Mouse (Mus musculus) liver, postnatal 0 days (tissue): ENCODE measurements around the gene Snrnp48. TPM values are rescaled to one million over a fixed set of nuclear protein-coding genes. Genes with fewer than 3 reads are reported as not detected.

ENCODE experiments used
- ATAC-seq: fragments of 200-750 bp; cut with Nextera tagmentation; 2 replicates; pipeline ENCODE4 v1.8.0; 2017; ENCODE audit warnings: mild to moderate bottlenecking, moderate library complexity
- DNase-seq: peaks from one replicate; pipeline ENCODE4 v3.0.0-alpha.2; 2016
- H3K27ac ChIP-seq: fragments of 300-500 bp; sonication (generic); 2 replicates; pipeline ENCODE4 v1.5.1; 2014; ENCODE audit warnings: antibody characterized with exemption, moderate library complexity, mild to moderate bottlenecking, low read depth
- H3K27me3 ChIP-seq: fragments of 300-500 bp; sonication (generic); 2 replicates; pipeline ENCODE4 v1.6.1; 2014; ENCODE audit warnings: low read length, control low read depth, mixed read lengths; ENCODE audit not compliant: insufficient read depth
- H3K36me3 ChIP-seq: fragments of 300-500 bp; sonication (generic); replicated peaks from 2 replicates; pipeline ENCODE4 v1.6.1; 2014; ENCODE audit warnings: mild to moderate bottlenecking, control low read depth, low read length, moderate library complexity, mixed read lengths; ENCODE audit not compliant: insufficient read depth
- H3K4me1 ChIP-seq: fragments of 300-500 bp; sonication (generic); 2 replicates; pipeline ENCODE4 v1.6.1; 2014; ENCODE audit warnings: antibody characterized with exemption, mild to moderate bottlenecking, control low read depth; ENCODE audit not compliant: insufficient read depth
- H3K4me2 ChIP-seq: fragments of 300-500 bp; sonication (generic); 2 replicates; pipeline ENCODE4 v1.6.1; 2014; ENCODE audit warnings: low read depth, mild to moderate bottlenecking, low read length, moderate library complexity, mixed read lengths
- H3K4me3 ChIP-seq: fragments of 300-500 bp; sonication (generic); 2 replicates; pipeline ENCODE4 v1.5.1; 2014; ENCODE audit warnings: low read depth, low read length
- H3K9ac ChIP-seq: fragments of 300-500 bp; sonication (generic); replicated peaks from 2 replicates; pipeline ENCODE4 v1.6.1; 2014; ENCODE audit warnings: mild to moderate bottlenecking, moderate library complexity
- H3K9me3 ChIP-seq: fragments of 300-500 bp; sonication (generic); 2 replicates; pipeline ENCODE4 v1.6.1; 2016; ENCODE audit warnings: mild to moderate bottlenecking, control low read depth, low read length, mixed read lengths
- CTCF ChIP-seq: sonication (generic); IDR thresholded peaks from 2 replicates; pipeline ENCODE4 v1.5.1; 2016; ENCODE audit warnings: antibody characterized with exemption, low read depth
- EP300 ChIP-seq: IDR thresholded peaks from 2 replicates; pipeline ENCODE4 v1.6.1; 2016; ENCODE audit warnings: antibody characterized with exemption, low read depth, mild to moderate bottlenecking
- WGBS: fragments of 180-500 bp; shearing (Covaris S2); extraction: QIAGEN DNeasy Blood & Tissue Kit; methylation state at CpG from one replicate; pipeline ENCODE4 v1.1.7; 2014; ENCODE audit not compliant: insufficient replicate concordance; 5-methylcytosine and 5-hydroxymethylcytosine counted together
- polyA plus RNA-seq: library from polyadenylated mRNA; unstranded; fragments of >200 nt; fragmentation: Nextera tagmentation; extraction: Ambion mirVana; gene quantifications from 2 replicates; pipeline ENCODE4 v1.2.1, GENCODE M21; 2015

Snrnp48 gene
- polyA plus RNA-seq, 1 experiment from 2014 or later, result 12.1 TPM

DNA sequence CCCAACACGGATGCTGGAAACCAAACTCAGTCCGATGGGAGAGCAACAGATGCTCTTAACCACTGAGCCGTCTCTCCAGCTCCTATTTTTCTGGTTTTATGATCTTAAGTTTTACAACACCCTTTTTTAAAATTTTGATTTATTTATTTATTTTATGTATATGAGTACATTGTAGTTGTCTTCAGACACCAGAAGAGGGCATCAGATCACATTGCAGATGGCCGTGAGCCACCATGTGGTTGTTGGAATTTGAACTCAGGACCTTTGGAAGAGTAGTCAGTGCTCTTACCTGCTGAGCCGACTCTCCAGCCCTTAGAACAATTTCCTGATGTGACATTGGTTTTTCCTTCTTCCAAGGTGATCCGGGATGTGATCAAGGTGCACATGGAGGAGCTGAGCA is 15.6 kb downstream of the Snrnp48 start:
- 85% methylated on average over 6 of the region's 6 CpGs for WGBS
- no peak for TF ChIP-seq EP300
- peak; percentile 29; the same call in 1 of the 2 replicates for TF ChIP-seq CTCF
- DNase-seq (no peak), ATAC-seq (no peak)
- no peaks in the 10 kb centered on the region for H3K9me3 ChIP-seq
- H3K4me3 ChIP-seq, result no peak overlapping the region
- peaks cover 83% of the 10 kb centered on the region for H3K36me3 ChIP-seq
- no peak overlapping the region for H3K27ac ChIP-seq
- no peaks in the 10 kb centered on the region for H3K4me1 ChIP-seq
- no peak overlapping the region for H3K4me2 ChIP-seq
- H3K9ac ChIP-seq, result no peak overlapping the region
- no peaks in the 10 kb centered on the region for H3K27me3 ChIP-seq

DNA sequence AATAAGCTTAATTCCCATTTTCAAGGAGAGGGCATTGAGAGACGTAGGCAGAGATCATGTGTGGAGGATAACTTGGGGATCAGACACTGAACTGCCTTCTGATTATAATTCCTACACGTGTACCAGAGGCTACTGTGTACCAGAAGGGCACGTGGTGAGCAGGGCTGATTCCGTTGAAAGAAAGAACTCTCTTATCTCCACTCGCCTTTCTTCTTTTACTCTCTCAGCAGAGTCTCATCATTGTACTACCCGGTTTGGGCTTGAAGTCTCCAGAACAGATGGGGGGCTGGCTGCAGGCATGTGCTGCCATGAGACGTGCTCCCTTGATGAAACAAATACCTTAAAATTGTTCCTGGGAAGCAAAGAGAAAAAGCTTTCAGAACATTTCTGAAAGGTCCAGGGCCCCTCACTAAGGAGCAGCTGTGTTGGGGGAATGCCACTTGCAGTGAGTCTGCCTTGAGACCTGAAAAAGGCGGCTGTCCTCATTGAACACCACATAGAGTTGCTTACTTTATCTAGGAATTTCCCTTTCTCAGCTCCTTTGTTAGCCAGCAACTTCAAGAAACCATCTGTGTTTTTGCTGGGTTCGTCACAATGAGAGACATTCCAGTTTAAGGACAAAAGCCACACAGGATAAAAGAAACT is 25.6 kb downstream of the Snrnp48 start:
- Histone ChIP-seq H3K4me2 (no peak overlapping the region), H3K4me3 (no peak overlapping the region), H3K27ac (no peak overlapping the region), H3K27me3 (no peaks in the 10 kb centered on the region), H3K4me1 (no peaks in the 10 kb centered on the region), H3K9ac (no peak overlapping the region), H3K9me3 (no peaks in the 10 kb centered on the region), H3K36me3 (peaks cover 24% of the 10 kb centered on the region)
- TF ChIP-seq EP300 (no peak), CTCF (no peak)
- WGBS, result 75% methylated on average over 9 of the region's 9 CpGs
- ATAC-seq (no peak), DNase-seq (no peak)

DNA sequence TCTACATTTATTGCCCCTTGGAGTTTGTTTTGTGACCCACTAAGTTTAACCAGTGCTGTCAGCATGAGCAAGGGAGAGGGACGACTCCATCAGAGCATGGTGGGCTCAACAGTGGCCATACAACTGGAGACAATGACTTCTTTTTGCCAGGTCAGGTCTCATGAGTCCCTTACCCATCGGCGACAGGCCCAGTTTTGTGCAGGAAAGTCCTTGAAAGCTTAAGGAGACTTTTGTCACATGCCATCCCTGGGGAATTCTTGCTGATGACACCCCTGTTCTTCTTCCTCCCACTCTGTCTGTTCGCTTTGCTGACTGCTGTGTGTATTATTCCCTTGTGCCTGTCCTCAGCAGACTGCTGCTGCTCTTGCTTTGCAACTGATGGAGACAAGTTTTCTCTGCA is 27.7 kb downstream of the Snrnp48 start:
- Histone ChIP-seq H3K4me1 (no peaks in the 10 kb centered on the region), H3K27ac (no peak overlapping the region), H3K9ac (no peak overlapping the region), H3K4me3 (no peak overlapping the region), H3K9me3 (no peaks in the 10 kb centered on the region), H3K27me3 (no peaks in the 10 kb centered on the region), H3K36me3 (peaks cover 15% of the 10 kb centered on the region), H3K4me2 (no peak overlapping the region)
- DNase-seq (no peak), ATAC-seq (no peak)
- 74% methylated on average over 4 of the region's 4 CpGs for WGBS
- TF ChIP-seq CTCF (no peak), EP300 (no peak)

DNA sequence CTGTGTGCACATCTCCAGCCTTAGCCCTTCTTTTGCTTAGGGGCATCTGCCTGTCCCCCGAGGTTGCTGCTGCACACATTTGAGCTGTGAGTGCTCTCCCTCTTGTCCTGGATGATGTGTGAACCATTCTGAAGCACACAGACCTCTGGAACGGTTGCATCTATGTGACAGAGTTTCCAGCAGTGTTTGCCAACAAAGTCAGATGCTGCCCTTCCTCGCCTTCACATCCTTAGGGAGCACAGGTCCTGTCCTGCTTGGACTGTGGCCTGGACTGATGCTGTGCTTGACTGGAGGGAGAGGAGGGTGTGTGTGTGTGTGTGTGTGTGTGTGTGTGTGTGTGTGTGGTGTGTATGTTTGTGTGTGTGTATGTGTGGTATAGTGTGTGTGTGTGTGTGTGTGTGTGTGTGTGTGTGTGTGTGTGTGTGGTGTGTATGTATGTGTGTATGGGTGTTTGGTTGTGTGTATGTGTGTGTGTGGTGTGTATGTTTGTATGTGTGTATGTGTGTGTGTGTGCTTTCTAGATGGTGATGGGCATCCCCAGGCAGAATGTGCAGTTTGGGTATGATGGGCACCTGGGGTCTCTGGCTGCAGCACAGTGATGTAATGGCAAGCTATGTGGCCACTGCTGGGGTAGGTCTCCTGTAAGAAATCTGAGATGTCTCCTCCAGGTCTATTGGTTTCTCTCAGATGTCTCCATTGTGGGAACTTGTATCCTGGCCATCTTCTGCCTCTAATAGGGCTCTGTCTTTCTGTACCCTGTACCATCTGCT is 28.3 kb downstream of the Snrnp48 start:
- Histone ChIP-seq H3K9me3 (no peaks in the 10 kb centered on the region), H3K4me1 (no peaks in the 10 kb centered on the region), H3K36me3 (peaks cover 10% of the 10 kb centered on the region), H3K27ac (no peak overlapping the region), H3K9ac (no peak overlapping the region), H3K4me3 (no peak overlapping the region), H3K27me3 (no peaks in the 10 kb centered on the region), H3K4me2 (no peak overlapping the region)
- DNase-seq (no peak), ATAC-seq (no peak)
- 70% methylated on average over 3 of the region's 3 CpGs for WGBS
- TF ChIP-seq CTCF (no peak), EP300 (no peak)

DNA sequence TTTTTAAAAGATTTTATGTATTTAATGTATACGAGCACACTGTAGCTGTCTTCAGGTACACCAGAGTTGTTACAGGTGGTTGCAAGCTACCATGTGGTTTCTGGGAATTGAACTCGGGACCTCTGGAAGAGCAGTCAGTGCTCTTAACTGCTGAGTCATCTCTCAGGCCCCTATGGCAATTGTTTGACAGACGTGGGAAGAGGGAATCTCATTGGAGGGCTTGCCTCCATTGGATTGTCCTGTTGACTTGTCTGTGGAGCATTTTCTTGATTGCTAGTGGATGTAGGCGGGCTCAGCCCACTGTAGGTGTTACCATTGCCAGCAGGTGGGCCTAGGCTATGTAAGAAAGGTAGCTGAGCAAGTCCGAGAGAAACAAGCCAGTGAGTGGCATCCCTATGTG is 29.9 kb downstream of the Snrnp48 start:
- Histone ChIP-seq H3K9me3 (no peaks in the 10 kb centered on the region), H3K9ac (no peak overlapping the region), H3K4me2 (no peak overlapping the region), H3K27me3 (no peaks in the 10 kb centered on the region), H3K4me3 (no peak overlapping the region), H3K27ac (no peak overlapping the region), H3K4me1 (no peaks in the 10 kb centered on the region), H3K36me3 (no peaks in the 10 kb centered on the region)
- no peak for DNase-seq
- 62% methylated on average over 5 of the region's 5 CpGs for WGBS
- TF ChIP-seq EP300 (no peak), CTCF (no peak)
- ATAC-seq, result no peak

DNA sequence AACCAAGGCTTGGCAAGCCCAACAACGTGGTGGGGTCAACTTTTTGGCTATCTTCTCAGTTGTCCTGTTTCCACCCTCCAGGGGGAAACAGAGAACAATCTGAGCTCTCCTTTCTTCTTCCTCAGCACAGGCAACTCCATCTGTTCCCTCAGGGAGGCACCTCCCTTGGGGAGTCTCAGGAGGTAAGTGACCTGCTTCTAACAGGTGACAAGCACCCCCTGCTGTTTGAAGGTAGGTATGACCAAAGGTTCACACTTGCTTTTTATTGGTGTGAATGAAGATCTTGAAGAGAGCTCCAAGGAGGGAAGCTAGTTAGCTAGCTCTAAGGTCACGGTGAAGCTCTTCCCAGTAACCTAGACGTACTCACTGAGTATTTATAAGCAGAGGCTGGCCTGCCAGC is 30.6 kb downstream of the Snrnp48 start:
- no peak overlapping the region for H3K4me3 ChIP-seq
- no peaks in the 10 kb centered on the region for H3K36me3 ChIP-seq
- no peak overlapping the region for H3K27ac ChIP-seq
- no peaks in the 10 kb centered on the region for H3K9me3 ChIP-seq
- ATAC-seq (no peak), DNase-seq (no peak)
- H3K27me3 ChIP-seq, result no peaks in the 10 kb centered on the region
- WGBS, result 66% methylated on average over 3 of the region's 3 CpGs
- TF ChIP-seq CTCF (peak; percentile 50), EP300 (no peak)
- H3K4me2 ChIP-seq, result no peak overlapping the region
- H3K9ac ChIP-seq, result no peak overlapping the region
- no peaks in the 10 kb centered on the region for H3K4me1 ChIP-seq
